Mouse (Mus musculus): ENCODE measurements around the gene Rbm42. TPM values are rescaled to one million over a fixed set of nuclear protein-coding genes. Genes with fewer than 3 reads are reported as not detected.

Gene Rbm42
- polyA plus RNA-seq, 3 experiments from 2014 or later = 21.7 to 30.7 (median 28.0) TPM

Other genes with a start within 250 kb of the Rbm42 start
- 10 to 100 TPM in 1 of 3 experiments, 1 to 10 TPM in 1, under 1 TPM in 1; 0.79 to 15.0 (median 2.2) TPM for gene Tyrobp, start 236.6 kb downstream of the Rbm42 start, polyA plus RNA-seq (2017; shearing (Covaris generic))
- gene Hcst, start 230.5 kb downstream of the Rbm42 start, polyA plus RNA-seq (2017; shearing (Covaris generic)) = 100 to 1,000 TPM; 484 to 574 (median 552) TPM
- 10 to 100 TPM; 37.3 to 50.8 (median 41.1) TPM for gene Nfkbid, start 228.6 kb downstream of the Rbm42 start, polyA plus RNA-seq (2017; shearing (Covaris generic))
- gene Aplp1, start 204.8 kb downstream of the Rbm42 start, polyA plus RNA-seq (2017; shearing (Covaris generic)) = 1 to 10 TPM; 6.0 to 7.4 (median 6.0) TPM
- gene Kirrel2, start 192.6 kb downstream of the Rbm42 start, polyA plus RNA-seq (2017; shearing (Covaris generic)) = not detected
- under 1 TPM in 1 of 3 experiments, not detected in 2; 0.11 TPM for gene Nphs1, start 192.0 kb downstream of the Rbm42 start, polyA plus RNA-seq (2017; shearing (Covaris generic))
- gene Prodh2, start 156.7 kb downstream of the Rbm42 start, polyA plus RNA-seq (2017; shearing (Covaris generic)) = not detected
- gene Arhgap33, start 115.3 kb downstream of the Rbm42 start, polyA plus RNA-seq (2017; shearing (Covaris generic)) = 1 to 10 TPM in 1 of 3 experiments, under 1 TPM in 2; 0.28 to 1.1 (median 0.91) TPM
- 1 to 10 TPM; 2.7 to 3.6 (median 2.8) TPM for gene Hspb6, start 98.1 kb downstream of the Rbm42 start, polyA plus RNA-seq (2017; shearing (Covaris generic))
- 1 to 10 TPM; 2.8 to 4.5 (median 4.0) TPM for gene Proser3, start 98.0 kb downstream of the Rbm42 start, polyA plus RNA-seq (2017; shearing (Covaris generic))
- 100 to 1,000 TPM in 2 of 3 experiments, 10 to 100 TPM in 1; 94.5 to 112 (median 109) TPM for gene Lin37, start 90.5 kb downstream of the Rbm42 start, polyA plus RNA-seq (2017; shearing (Covaris generic))
- 10 to 100 TPM; 56.1 to 60.5 (median 60.0) TPM for gene U2af1l4, start 87.0 kb downstream of the Rbm42 start, polyA plus RNA-seq (2017; shearing (Covaris generic))
- gene Gm49396, start 87.0 kb downstream of the Rbm42 start, polyA plus RNA-seq (2017; shearing (Covaris generic)) = 10 to 100 TPM; 45.7 to 85.3 (median 82.8) TPM
- gene Psenen, start 86.7 kb downstream of the Rbm42 start, polyA plus RNA-seq (2017; shearing (Covaris generic)) = 100 to 1,000 TPM; 271 to 363 (median 299) TPM
- gene Igflr1, start 84.9 kb downstream of the Rbm42 start, polyA plus RNA-seq (2017; shearing (Covaris generic)) = 100 to 1,000 TPM; 118 to 196 (median 157) TPM
- gene Kmt2b, start 61.6 kb downstream of the Rbm42 start, polyA plus RNA-seq (2017; shearing (Covaris generic)) = 10 to 100 TPM; 15.7 to 23.0 (median 22.6) TPM
- 10 to 100 TPM; 11.7 to 28.7 (median 11.9) TPM for gene Zbtb32, start 51.4 kb downstream of the Rbm42 start, polyA plus RNA-seq (2017; shearing (Covaris generic))
- 1 to 10 TPM in 2 of 3 experiments, under 1 TPM in 1; 0.47 to 3.1 (median 1.5) TPM for gene Upk1a, start 37.5 kb downstream of the Rbm42 start, polyA plus RNA-seq (2017; shearing (Covaris generic))
- 100 to 1,000 TPM; 376 to 780 (median 668) TPM for gene Cox6b1, start 24.2 kb downstream of the Rbm42 start, polyA plus RNA-seq (2017; shearing (Covaris generic))
- gene Etv2, start 14.5 kb downstream of the Rbm42 start, polyA plus RNA-seq (2017; shearing (Covaris generic)) = not detected
- gene Haus5, start 14.7 kb upstream of the Rbm42 start, polyA plus RNA-seq (2017; shearing (Covaris generic)) = 10 to 100 TPM; 23.9 to 33.9 (median 26.4) TPM
- not detected for gene Pmis2, start 21.3 kb upstream of the Rbm42 start, polyA plus RNA-seq (2017; shearing (Covaris generic))
- gene 2200002J24Rik, start 48.6 kb upstream of the Rbm42 start, polyA plus RNA-seq (2017; shearing (Covaris generic)) = not detected
- not detected for gene Atp4a, start 61.9 kb upstream of the Rbm42 start, polyA plus RNA-seq (2017; shearing (Covaris generic))
- gene Tmem147, start 79.2 kb upstream of the Rbm42 start, polyA plus RNA-seq (2017; shearing (Covaris generic)) = 10 to 100 TPM; 43.1 to 55.2 (median 48.6) TPM
- under 1 TPM in 2 of 3 experiments, not detected in 1; 0.39 to 0.46 TPM for gene Gapdhs, start 93.4 kb upstream of the Rbm42 start, polyA plus RNA-seq (2017; shearing (Covaris generic))
- 1 to 10 TPM in 2 of 3 experiments, not detected in 1; 1.5 to 1.6 TPM for gene Sbsn, start 101.2 kb upstream of the Rbm42 start, polyA plus RNA-seq (2017; shearing (Covaris generic))
- gene Dmkn, start 113.4 kb upstream of the Rbm42 start, polyA plus RNA-seq (2017; shearing (Covaris generic)) = not detected
- gene Krtdap, start 137.6 kb upstream of the Rbm42 start, polyA plus RNA-seq (2017; shearing (Covaris generic)) = not detected
- 1 to 10 TPM in 1 of 3 experiments, under 1 TPM in 2; 0.50 to 3.1 (median 0.82) TPM for gene Ffar2, start 173.5 kb upstream of the Rbm42 start, polyA plus RNA-seq (2017; shearing (Covaris generic))
- gene Ffar3, start 205.9 kb upstream of the Rbm42 start, polyA plus RNA-seq (2017; shearing (Covaris generic)) = under 1 TPM in 1 of 3 experiments, not detected in 2; 0.27 TPM
- gene Ffar1, start 211.2 kb upstream of the Rbm42 start, polyA plus RNA-seq (2017; shearing (Covaris generic)) = under 1 TPM in 2 of 3 experiments, not detected in 1; 0.17 to 0.20 TPM
- gene Cd22, start 230.0 kb upstream of the Rbm42 start, polyA plus RNA-seq (2017; shearing (Covaris generic)) = 10 to 100 TPM; 10.5 to 17.5 (median 12.3) TPM

Measured in inflammation-experienced regulatory T-cells, adult 6 months (primary cell).